Mouse (Mus musculus): ENCODE results near the gene Lax1. TPM values are rescaled to one million over a fixed set of nuclear protein-coding genes. Genes with fewer than 3 reads are reported as not detected.

The Lax1 gene
- 0.83 TPM for polyA plus RNA-seq (2015; fragmentation: Illumina TruSeq; extraction: RNeasy Lipid Tissue Mini Kit (QIAGEN cat#74804); ENCODE audit: insufficient read depth, low read depth, low replicate concordance)

GRCm38 (mm10) chr1:133689897-133690296 is at the start of gene Lax1:
Lax1 (minus strand) TSS chr1:133690108.

DNA sequence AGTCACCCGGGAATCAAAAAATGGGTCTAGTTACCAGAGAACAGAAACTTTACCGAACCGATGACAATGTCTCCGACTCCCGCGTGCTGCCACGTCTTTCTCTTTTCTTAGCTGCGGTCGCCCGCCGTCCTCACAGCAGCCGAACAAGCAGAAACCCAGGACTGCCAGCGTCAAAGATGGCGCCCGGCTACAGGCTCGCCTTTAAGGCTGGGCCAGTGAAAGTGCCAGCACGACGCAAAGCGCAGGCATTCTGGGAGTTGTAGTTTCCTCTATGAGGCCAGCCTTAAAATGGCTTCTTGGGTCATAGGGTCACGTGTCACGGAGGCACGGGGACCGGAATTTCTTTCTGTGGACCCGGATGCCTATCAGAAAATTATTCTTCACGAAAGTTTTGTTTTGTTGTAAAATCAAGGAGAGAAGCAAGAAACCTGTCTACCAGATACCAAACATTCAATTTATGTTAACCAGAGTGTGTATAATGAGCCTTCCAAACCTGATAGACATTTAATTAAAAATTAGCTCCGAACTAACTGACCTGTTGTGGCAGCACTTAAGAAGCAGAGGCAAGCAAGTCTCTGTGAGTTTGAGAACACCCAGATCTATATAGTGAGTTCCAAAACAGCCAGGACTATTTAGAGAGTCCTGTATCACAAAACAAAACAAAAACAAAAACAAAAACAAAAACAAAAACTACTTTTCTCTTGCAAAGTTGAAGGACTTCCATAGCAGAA is 28.5 kb downstream of the Lax1 start, which contains the start of gene Gm38394:
Gene Gm38394, minus strand, starts transcription at position 116 of the 731 bp plus-strand sequence.

GRCm38 (mm10) chr1:133660466-133661202 is 29.3 kb downstream of the Lax1 start, which contains the start of gene Zbed6:
Zbed6 (minus strand) TSS chr1:133660885.

Other genes starting within 250 kb of the Lax1 start
- gene Snrpe, start 79.8 kb downstream of the Lax1 start, polyA plus RNA-seq (2015; fragmentation: Illumina TruSeq; extraction: RNeasy Lipid Tissue Mini Kit (QIAGEN cat#74804); ENCODE audit: insufficient read depth, low read depth, low replicate concordance), result 36.5 TPM
- 1.4 TPM for gene Zbed6, start 29.2 kb downstream of the Lax1 start, polyA plus RNA-seq (2015; fragmentation: Illumina TruSeq; extraction: RNeasy Lipid Tissue Mini Kit (QIAGEN cat#74804); ENCODE audit: insufficient read depth, low read depth, low replicate concordance)
- 4.1 TPM for gene Gm38394, start 28.8 kb downstream of the Lax1 start, polyA plus RNA-seq (2015; fragmentation: Illumina TruSeq; extraction: RNeasy Lipid Tissue Mini Kit (QIAGEN cat#74804); ENCODE audit: insufficient read depth, low read depth, low replicate concordance)
- 6.9 TPM for gene Atp2b4, start 110.9 kb upstream of the Lax1 start, polyA plus RNA-seq (2015; fragmentation: Illumina TruSeq; extraction: RNeasy Lipid Tissue Mini Kit (QIAGEN cat#74804); ENCODE audit: insufficient read depth, low read depth, low replicate concordance)
- not detected for gene Optc, start 217.9 kb upstream of the Lax1 start, polyA plus RNA-seq (2015; fragmentation: Illumina TruSeq; extraction: RNeasy Lipid Tissue Mini Kit (QIAGEN cat#74804); ENCODE audit: insufficient read depth, low read depth, low replicate concordance)
- 20.3 TPM for gene Prelp, start 231.3 kb upstream of the Lax1 start, polyA plus RNA-seq (2015; fragmentation: Illumina TruSeq; extraction: RNeasy Lipid Tissue Mini Kit (QIAGEN cat#74804); ENCODE audit: insufficient read depth, low read depth, low replicate concordance)